Mouse (Mus musculus): ENCODE results near the gene Hspb6. TPM values are rescaled to one million over a fixed set of nuclear protein-coding genes. Genes with fewer than 3 reads are reported as not detected.

The Hspb6 gene
- polyA plus RNA-seq, 1 experiment from 2014 or later, result 5.3 TPM

GRCm38 (mm10) chr7:30532931-30533330, 19.0 kb upstream of the Hspb6 start:
- Histone ChIP-seq H3K27me3 (ENCODE audit: insufficient read depth, poor library complexity, severe bottlenecking) (peaks cover 27% of the 10 kb centered on the region; the same call in 1 of the 2 replicates), H3K27ac (peak overlapping the region; percentile 97), H3K4me1 (replicated peaks) (peaks cover 45% of the 10 kb centered on the region), H3K9me3 (no peaks in the 10 kb centered on the region), H3K4me3 (peak overlapping the region; percentile 78), H3K36me3 (peaks cover 55% of the 10 kb centered on the region)
- 5% methylated on average over 8 of the region's 8 CpGs for WGBS
- peak; percentile 67 for DNase-seq (ENCODE audit: low spot score)

- Histone ChIP-seq H3K9me3 (no peaks in the 10 kb centered on the region), H3K36me3 (peaks cover 51% of the 10 kb centered on the region), H3K27me3 (ENCODE audit: insufficient read depth, poor library complexity, severe bottlenecking) (peaks cover 21% of the 10 kb centered on the region; the same call in 1 of the 2 replicates), H3K4me1 (replicated peaks) (peaks cover 45% of the 10 kb centered on the region), H3K4me3 (peak overlapping the region; percentile 78), H3K27ac (peak overlapping the region; percentile 97)
- DNase-seq (ENCODE audit: low spot score), result no peak
- 6% methylated on average over 26 of the region's 26 CpGs for WGBS
Measured at GRCm38 (mm10) chr7:30533941-30534632, 17.9 kb upstream of the Hspb6 start.

- Histone ChIP-seq H3K27me3 (ENCODE audit: insufficient read depth, poor library complexity, severe bottlenecking) (peaks cover 21% of the 10 kb centered on the region; the same call in 1 of the 2 replicates), H3K27ac (peak within 1 kb of the TSS; percentile 97), H3K9me3 (no peaks in the 10 kb centered on the region), H3K36me3 (peaks cover 51% of the 10 kb centered on the region), H3K4me1 (replicated peaks) (peaks cover 45% of the 10 kb centered on the region), H3K4me3 (peak within 1 kb of the TSS; percentile 78)
- WGBS, result under 1% methylated on average over 83 of the region's 84 CpGs
- peak; percentile 98 for DNase-seq (ENCODE audit: low spot score)
Measured at GRCm38 (mm10) chr7:30534633-30535577, 17.1 kb upstream of the Hspb6 start, which contains the start of gene Arhgap33. Gene Arhgap33 (minus strand): TSS chr7:30535060.

- no peaks in the 10 kb centered on the region for H3K27me3 ChIP-seq (ENCODE audit: insufficient read depth, poor library complexity, severe bottlenecking)
- peaks cover 5% of the 10 kb centered on the region for H3K4me1 ChIP-seq (replicated peaks)
- peaks cover 66% of the 10 kb centered on the region for H3K36me3 ChIP-seq
- H3K4me3 ChIP-seq, result no peak overlapping the region
- DNase-seq (ENCODE audit: low spot score), result no peak
- no peaks in the 10 kb centered on the region for H3K9me3 ChIP-seq
- WGBS, result 88% methylated on average over 7 of the region's 7 CpGs
- no peak overlapping the region for H3K27ac ChIP-seq
Measured at GRCm38 (mm10) chr7:30540572-30540971, 11.4 kb upstream of the Hspb6 start.

- Histone ChIP-seq H3K36me3 (peaks cover 88% of the 10 kb centered on the region), H3K27me3 (ENCODE audit: insufficient read depth, poor library complexity, severe bottlenecking) (no peaks in the 10 kb centered on the region)
- 95% methylated on average over 2 of the region's 2 CpGs for WGBS
Measured at GRCm38 (mm10) chr7:30544327-30544726, 7.7 kb upstream of the Hspb6 start.

GRCm38 (mm10) chr7:30549880-30550279, 2.1 kb upstream of the Hspb6 start:
- Histone ChIP-seq H3K27me3 (ENCODE audit: insufficient read depth, poor library complexity, severe bottlenecking) (peaks cover 6% of the 10 kb centered on the region; the same call in 1 of the 2 replicates), H3K36me3 (peaks cover 50% of the 10 kb centered on the region), H3K9me3 (no peaks in the 10 kb centered on the region), H3K4me1 (replicated peaks) (peaks cover 19% of the 10 kb centered on the region), H3K4me3 (no peak overlapping the region), H3K27ac (no peak overlapping the region)
- DNase-seq (ENCODE audit: low spot score), result no peak
- WGBS, result 92% methylated on average over 2 of the region's 2 CpGs

More at GRCm38 (mm10) chr7:30544327-30544726, 7.7 kb upstream of the Hspb6 start:
- no peak overlapping the region for H3K4me3 ChIP-seq
- no peak for DNase-seq (ENCODE audit: low spot score)
- H3K9me3 ChIP-seq, result no peaks in the 10 kb centered on the region
- H3K27ac ChIP-seq, result no peak overlapping the region
- H3K4me1 ChIP-seq (replicated peaks), result no peaks in the 10 kb centered on the region

GRCm38 (mm10) chr7:30550603-30551002, 1.4 kb upstream of the Hspb6 start:
- no peak for DNase-seq (ENCODE audit: low spot score)
- peaks cover 54% of the 10 kb centered on the region for H3K36me3 ChIP-seq
- H3K9me3 ChIP-seq, result no peaks in the 10 kb centered on the region
- H3K4me3 ChIP-seq, result no peak overlapping the region
- 94% methylated on average over 1 of the region's 1 CpGs for WGBS
- H3K4me1 ChIP-seq (replicated peaks), result peaks cover 19% of the 10 kb centered on the region
- peaks cover 6% of the 10 kb centered on the region; the same call in 1 of the 2 replicates for H3K27me3 ChIP-seq (ENCODE audit: insufficient read depth, poor library complexity, severe bottlenecking)
- no peak overlapping the region for H3K27ac ChIP-seq

GRCm38 (mm10) chr7:30551445-30552101, 405 bp upstream of the Hspb6 start:
- WGBS, result 3% methylated on average over 10 of the region's 10 CpGs
- DNase-seq (ENCODE audit: low spot score), result no peak
- peaks cover 6% of the 10 kb centered on the region; the same call in 1 of the 2 replicates for H3K27me3 ChIP-seq (ENCODE audit: insufficient read depth, poor library complexity, severe bottlenecking)
- H3K4me1 ChIP-seq (replicated peaks), result peaks cover 19% of the 10 kb centered on the region
- H3K9me3 ChIP-seq, result no peaks in the 10 kb centered on the region
- peak overlapping the region; percentile 96 for H3K27ac ChIP-seq
- peak overlapping the region; percentile 68 for H3K4me3 ChIP-seq
- H3K36me3 ChIP-seq, result peaks cover 54% of the 10 kb centered on the region

GRCm38 (mm10) chr7:30553021-30553589, 1.1 kb downstream of the Hspb6 start:
- Histone ChIP-seq H3K4me1 (replicated peaks) (peaks cover 22% of the 10 kb centered on the region), H3K27ac (peak overlapping the region; percentile 96), H3K4me3 (peak overlapping the region; percentile 68), H3K9me3 (no peaks in the 10 kb centered on the region), H3K27me3 (ENCODE audit: insufficient read depth, poor library complexity, severe bottlenecking) (peaks cover 6% of the 10 kb centered on the region; the same call in 1 of the 2 replicates), H3K36me3 (peaks cover 56% of the 10 kb centered on the region)
- DNase-seq (ENCODE audit: low spot score), result no peak
- WGBS, result 9% methylated on average over 23 of the region's 23 CpGs

- peaks cover 48% of the 10 kb centered on the region for H3K36me3 ChIP-seq
Measured at GRCm38 (mm10) chr7:30553810-30554584, 2.0 kb downstream of the Hspb6 start.

GRCm38 (mm10) chr7:30556894-30557536, 5.0 kb downstream of the Hspb6 start:
- Histone ChIP-seq H3K27ac (no peak overlapping the region), H3K4me3 (peak overlapping the region; percentile 11; the same call in 1 of the 2 replicates), H3K36me3 (peaks cover 46% of the 10 kb centered on the region), H3K27me3 (ENCODE audit: insufficient read depth, poor library complexity, severe bottlenecking) (peaks cover 6% of the 10 kb centered on the region; the same call in 1 of the 2 replicates), H3K9me3 (no peaks in the 10 kb centered on the region), H3K4me1 (replicated peaks) (peaks cover 39% of the 10 kb centered on the region)
- no peak for DNase-seq (ENCODE audit: low spot score)
- WGBS, result 92% methylated on average over 18 of the region's 18 CpGs

More at GRCm38 (mm10) chr7:30553810-30554584, 2.0 kb downstream of the Hspb6 start:
- H3K27ac ChIP-seq, result peak overlapping the region; percentile 96; the same call in 1 of the 2 replicates
- peaks cover 6% of the 10 kb centered on the region; the same call in 1 of the 2 replicates for H3K27me3 ChIP-seq (ENCODE audit: insufficient read depth, poor library complexity, severe bottlenecking)
- peak overlapping the region; percentile 68 for H3K4me3 ChIP-seq
- H3K4me1 ChIP-seq (replicated peaks), result peaks cover 31% of the 10 kb centered on the region
- H3K9me3 ChIP-seq, result no peaks in the 10 kb centered on the region
- DNase-seq (ENCODE audit: low spot score), result no peak
- 85% methylated on average over 22 of the region's 22 CpGs for WGBS
